Mouse (Mus musculus) ES-E14 (cell line): Measurements from ENCODE around the gene Wtap.

Experiments used
- HCFC1 ChIP-seq: IDR thresholded peaks from 2 replicates; pipeline ENCODE4 v1.6.1; 2012; ENCODE audit warnings: low read length, inconsistent platforms, borderline replicate concordance; ENCODE audit not compliant: insufficient read depth
- MAFK ChIP-seq: IDR thresholded peaks from 2 replicates; pipeline ENCODE4 v1.6.1; 2014; ENCODE audit warnings: mild to moderate bottlenecking, low read depth, low read length, inconsistent platforms; ENCODE audit not compliant: insufficient read depth

GRCm38 (mm10) chr17:12996345-12996744 lies 2.4 kb upstream of the Wtap start:
- no peak for TF ChIP-seq HCFC1
- TF ChIP-seq MAFK = no peak
